ENCODE assay signal across 8 mouse cellular contexts in genomic region chr4:45296662-45297564, GRCm38 (mm10). TPM values are rescaled to one million over a fixed set of nuclear protein-coding genes. Genes with fewer than 3 reads are reported as not detected.
DNase-seq lines count a peak whose midpoint lies in the region; ATAC-seq lines count a peak whose summit lies in the region.

Gene Trmt10b (plus strand): TSS chr4:45297127.

- H3K36me3 ChIP-seq in hindbrain, embryonic 15.5 days = peaks cover 21% of the 10 kb centered on the region

- ATAC-seq in hindbrain, embryonic 15.5 days (ENCODE audit: low FRiP score, low read depth) = peak; percentile 97

- H3K4me3 ChIP-seq in hindbrain, embryonic 15.5 days = peak within 1 kb of the TSS; percentile 92

- DNase-seq in T-cell, adult 2 months (ENCODE audit: low spot score) = peak; percentile 82
- DNase-seq in cerebellum, adult 9-11 months = peak; percentile 83
- peak; percentile 48 to 56 for DNase-seq in frontal cortex, postnatal 10 days (ENCODE audit: low spot score in 2 of 2)
- DNase-seq in left cerebral cortex, adult 11 months (ENCODE audit: low spot score) = peak; percentile 80
- DNase-seq in lung, postnatal 36 days = peak; percentile 93
- peak; percentile 81 to 87 for DNase-seq in right cerebral cortex, postnatal 10 days (ENCODE audit: low spot score in 2 of 2)
- DNase-seq in urinary bladder, postnatal 36 days (ENCODE audit: low spot score in 2 of 2) = peak; percentile 59 to 65

- no peaks in the 10 kb centered on the region for H3K9me3 ChIP-seq in hindbrain, embryonic 15.5 days

- peak within 1 kb of the TSS; percentile 89 for H3K9ac ChIP-seq in hindbrain, embryonic 15.5 days

- peak within 1 kb of the TSS; percentile 56; the same call in 1 of the 2 replicates for H3K27ac ChIP-seq in hindbrain, embryonic 15.5 days (replicated peaks)

- WGBS in hindbrain, embryonic 15.5 days = 22% methylated on average over 27 of the region's 27 CpGs

- peak within 1 kb of the TSS; percentile 68 for H3K4me2 ChIP-seq in hindbrain, embryonic 15.5 days

- peaks cover 17% of the 10 kb centered on the region for H3K4me1 ChIP-seq in hindbrain, embryonic 15.5 days (replicated peaks)

- H3K27me3 ChIP-seq in hindbrain, embryonic 15.5 days = no peaks in the 10 kb centered on the region

RNA-seq across cellular contexts. Expression of gene Trmt10b, which starts in this region (rescaled TPM):
- 22.9 and 23.3 TPM in 2 replicates for polyA plus RNA-seq in hindbrain, embryonic 15.5 days (2015; fragmentation: Nextera tagmentation; extraction: Ambion mirVana)

Comparison
In these comparisons a context has a peak if more than half of its experiments do, and no peak if none do; other contexts are left out.
1. Peak in every context shown above with its lines: DNase-seq, ATAC-seq, H3K4me3 ChIP-seq and H3K27ac ChIP-seq.